Mouse (Mus musculus): ENCODE results near the gene Tdpoz5. TPM values are rescaled to one million over a fixed set of nuclear protein-coding genes. Genes with fewer than 3 reads are reported as not detected.
"Not testable (repeated sequence)": the region's sequence is repeated elsewhere in the genome, so short reads cannot be mapped to it uniquely, and the experiment has no call there.

The Tdpoz5 gene
- polyA plus RNA-seq (2016; fragmentation: Nextera tagmentation; extraction: Ambion mirVana), result not detected in 2 replicates

DNA sequence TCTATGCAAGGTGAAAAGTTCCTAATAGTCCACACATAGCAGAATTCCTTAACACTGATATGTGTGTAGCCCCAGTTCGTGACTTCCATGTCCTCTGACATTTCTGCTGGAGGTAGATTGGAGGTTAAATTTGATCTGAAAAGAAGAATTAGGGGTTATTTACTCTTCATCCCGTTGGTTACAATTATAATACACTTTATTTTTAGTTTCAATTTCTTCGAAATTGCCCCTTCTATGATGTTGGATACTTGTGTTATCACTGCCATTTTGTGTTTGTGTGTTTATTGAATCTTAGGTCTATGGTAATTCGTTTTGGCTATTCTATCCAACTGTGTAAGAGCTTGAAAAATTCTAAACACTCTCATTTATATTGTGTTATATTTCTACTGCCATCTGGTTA lies at the start of gene Tdpoz5:
Gene Tdpoz5 (minus strand): TSS at position 101 of the 400 bp plus-strand sequence.
- not testable (repeated sequence) for H3K27me3 ChIP-seq (replicated peaks); H3K4me1 ChIP-seq (replicated peaks); ATAC-seq (ENCODE audit: insufficient number of reproducible peaks, low FRiP score); H3K36me3 ChIP-seq; H3K9me3 ChIP-seq (replicated peaks); H3K4me2 ChIP-seq; H3K9ac ChIP-seq; H3K27ac ChIP-seq (ENCODE audit: poor library complexity, severe bottlenecking); H3K4me3 ChIP-seq
- WGBS, result 74% methylated on average over 2 of the region's 4 CpGs

DNA sequence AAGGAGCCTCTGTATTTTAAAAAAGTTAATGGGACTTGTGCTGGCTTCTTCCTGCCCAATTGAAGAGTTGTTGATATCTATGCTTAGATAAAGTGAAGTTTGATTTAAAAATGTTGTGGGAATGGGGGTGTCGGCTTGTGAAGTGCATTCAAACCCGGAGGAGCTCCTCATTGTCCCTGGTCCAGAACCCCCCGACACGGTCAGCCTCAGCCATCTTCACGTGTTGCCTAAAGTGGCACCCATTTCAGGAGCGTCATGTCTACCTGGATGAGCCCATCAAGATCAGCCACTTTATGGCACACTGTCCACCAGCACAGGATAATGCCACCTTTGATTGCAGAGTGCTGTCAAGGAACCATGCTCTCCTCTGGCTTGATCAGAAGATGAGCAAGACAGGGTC lies 7.8 kb upstream of the Tdpoz5 start:
- WGBS, result 89% methylated on average over 6 of the region's 6 CpGs
- not testable (repeated sequence) for H3K27ac ChIP-seq (ENCODE audit: poor library complexity, severe bottlenecking); H3K36me3 ChIP-seq; H3K9ac ChIP-seq; H3K4me2 ChIP-seq; ATAC-seq (ENCODE audit: insufficient number of reproducible peaks, low FRiP score); H3K27me3 ChIP-seq (replicated peaks); H3K9me3 ChIP-seq (replicated peaks); H3K4me3 ChIP-seq; H3K4me1 ChIP-seq (replicated peaks)

DNA sequence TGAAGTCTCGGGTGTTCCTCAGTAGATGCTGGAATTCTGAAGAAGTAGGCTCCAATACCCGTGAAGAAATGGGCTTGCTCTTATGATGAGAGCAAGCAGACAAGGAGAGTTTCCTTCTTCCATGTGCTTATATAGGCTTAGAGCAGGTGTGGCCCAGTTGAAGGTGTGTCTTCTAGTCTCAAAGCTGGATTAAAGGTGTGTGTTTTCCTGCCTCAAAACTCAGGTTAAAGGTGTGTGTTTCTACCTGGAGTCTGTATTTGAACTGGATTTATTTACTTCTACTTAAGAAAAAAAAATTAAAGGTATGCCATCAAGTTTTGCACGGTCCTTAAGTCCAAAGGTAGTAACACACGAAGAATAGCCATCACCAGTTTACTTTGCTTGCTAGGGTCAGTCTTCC lies 17.7 kb downstream of the Tdpoz5 start, which contains the start of gene Gm9117:
Gene Gm9117 (minus strand): TSS at position 101 of the 400 bp plus-strand sequence.
- not testable (repeated sequence) for H3K27ac ChIP-seq (ENCODE audit: poor library complexity, severe bottlenecking); ATAC-seq (ENCODE audit: insufficient number of reproducible peaks, low FRiP score); H3K36me3 ChIP-seq; H3K9me3 ChIP-seq (replicated peaks); H3K4me3 ChIP-seq; H3K4me1 ChIP-seq (replicated peaks); H3K4me2 ChIP-seq; H3K9ac ChIP-seq; H3K27me3 ChIP-seq (replicated peaks)
- WGBS, result 76% methylated on average over 4 of the region's 4 CpGs

DNA sequence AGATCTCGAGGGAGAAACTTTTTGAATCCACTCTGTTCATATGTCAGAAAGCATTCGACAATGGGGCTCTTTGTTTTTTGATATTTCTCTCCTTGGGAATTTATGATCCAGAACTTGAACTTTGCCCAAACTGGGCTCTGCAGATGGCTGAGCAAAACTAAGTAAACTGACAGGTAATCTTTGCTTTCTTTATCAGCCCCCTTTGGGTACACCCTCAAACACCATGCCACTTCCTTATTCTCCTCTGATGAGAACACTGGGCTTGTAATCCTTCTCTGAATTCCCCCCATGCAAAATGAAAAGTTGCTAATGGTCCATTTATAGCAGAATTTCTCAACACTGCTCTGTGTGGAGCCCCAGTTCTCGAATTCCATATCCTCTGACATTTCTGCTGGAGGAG lies 22.7 kb downstream of the Tdpoz5 start:
- not testable (repeated sequence) for H3K27ac ChIP-seq (ENCODE audit: poor library complexity, severe bottlenecking); ATAC-seq (ENCODE audit: insufficient number of reproducible peaks, low FRiP score); H3K4me1 ChIP-seq (replicated peaks); H3K9ac ChIP-seq; H3K36me3 ChIP-seq; H3K4me2 ChIP-seq; H3K27me3 ChIP-seq (replicated peaks); H3K4me3 ChIP-seq; H3K9me3 ChIP-seq (replicated peaks)
- WGBS, result 50% methylated on average over 1 of the region's 3 CpGs

Other genes starting within 250 kb of the Tdpoz5 start
- not detected in 2 replicates for gene Gm5773, start 188.3 kb downstream of the Tdpoz5 start, polyA plus RNA-seq (2016; fragmentation: Nextera tagmentation; extraction: Ambion mirVana)
- not detected in 2 replicates for gene Tdpoz4, start 164.9 kb downstream of the Tdpoz5 start, polyA plus RNA-seq (2016; fragmentation: Nextera tagmentation; extraction: Ambion mirVana)
- not detected in 2 replicates for gene Tdpoz3, start 135.3 kb downstream of the Tdpoz5 start, polyA plus RNA-seq (2016; fragmentation: Nextera tagmentation; extraction: Ambion mirVana)
- not detected in 2 replicates for gene Gm9117, start 17.8 kb downstream of the Tdpoz5 start, polyA plus RNA-seq (2016; fragmentation: Nextera tagmentation; extraction: Ambion mirVana)
- not detected in 2 replicates for gene Gm9125, start 93.6 kb upstream of the Tdpoz5 start, polyA plus RNA-seq (2016; fragmentation: Nextera tagmentation; extraction: Ambion mirVana)
- gene Gm10697, start 111.3 kb upstream of the Tdpoz5 start, polyA plus RNA-seq (2016; fragmentation: Nextera tagmentation; extraction: Ambion mirVana), result not detected in 2 replicates
- gene Gm10696, start 216.9 kb upstream of the Tdpoz5 start, polyA plus RNA-seq (2016; fragmentation: Nextera tagmentation; extraction: Ambion mirVana), result not detected in 2 replicates
- not detected in 2 replicates for gene Gm5286, start 235.4 kb upstream of the Tdpoz5 start, polyA plus RNA-seq (2016; fragmentation: Nextera tagmentation; extraction: Ambion mirVana)

All from heart, embryonic 12.5 days (tissue).